ENCODE assay signal across 9 mouse cellular contexts in the genomic region with DNA sequence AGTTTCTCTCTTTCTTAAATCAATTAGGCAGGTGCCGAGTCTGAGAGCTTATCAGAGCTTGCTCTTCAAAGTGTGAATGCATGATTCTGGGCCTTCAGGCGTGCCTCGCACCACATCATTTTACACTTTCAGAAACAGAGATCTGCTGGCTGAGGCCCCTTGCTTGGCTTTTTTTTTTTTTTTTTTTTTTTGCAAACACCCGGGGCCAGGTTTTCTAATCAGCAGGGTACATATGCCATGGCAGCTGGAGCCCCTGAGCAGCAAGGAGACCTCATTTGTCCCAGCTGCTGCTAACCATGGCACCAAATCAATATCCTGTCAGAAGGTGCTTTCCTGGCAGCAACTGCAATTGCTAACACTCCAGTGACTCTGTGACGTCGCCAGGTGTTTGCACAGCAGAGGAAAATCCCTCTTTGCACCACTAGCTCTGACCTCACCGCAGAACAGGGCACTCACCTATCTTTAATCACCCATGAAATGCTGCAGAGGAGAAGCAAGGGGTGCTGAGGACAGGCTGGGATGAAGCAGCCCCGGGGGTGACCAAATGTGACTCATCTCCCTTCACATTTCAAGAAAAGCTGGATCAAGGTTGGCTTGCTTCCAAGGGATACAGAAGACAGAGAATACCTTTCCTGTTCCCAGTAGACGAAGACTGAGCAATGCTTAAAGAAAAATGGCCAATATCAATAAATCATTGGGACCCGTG.
DNase-seq lines count a peak whose midpoint lies in the region; ATAC-seq and TF ChIP-seq lines count a peak whose summit lies in the region.
"Had no signal": no experiment of that assay in that cellular context is flagged by ENCODE, and none has a peak within 500 bp of the region (broad histone marks: within the 10 kb centered on the region; RNA-seq: fewer than 3 reads in every experiment).

No protein-coding gene starts in this region.

- no peak overlapping the region for H3K4me3 ChIP-seq in limb, embryonic 14.5 days (replicated peaks; ENCODE audit: low read length)
- no peak overlapping the region for H3K4me3 ChIP-seq in thymus, adult 2 months (ENCODE audit: control insufficient read depth, insufficient read depth, low read length)
- H3K4me3 ChIP-seq: limb, embryonic 12.5 days had no signal

- no peaks in the 10 kb centered on the region for H3K36me3 ChIP-seq in limb, embryonic 14.5 days (ENCODE audit: control insufficient read depth, insufficient read depth, low read length)
- no peaks in the 10 kb centered on the region for H3K36me3 ChIP-seq in thymus, adult 2 months (ENCODE audit: control insufficient read depth, insufficient read depth, low read length)
- H3K36me3 ChIP-seq: limb, embryonic 12.5 days had no signal

- H3K9me3 ChIP-seq in limb, embryonic 14.5 days (ENCODE audit: control insufficient read depth, low read length), result no peaks in the 10 kb centered on the region
- H3K9me3 ChIP-seq: limb, embryonic 12.5 days had no signal

- H3K27ac ChIP-seq in limb, embryonic 14.5 days (replicated peaks; ENCODE audit: low read depth, low read length), result no peak overlapping the region
- no peak overlapping the region for H3K27ac ChIP-seq in thymus, adult 2 months (ENCODE audit: control insufficient read depth, insufficient read depth, low read length)
- H3K27ac ChIP-seq: limb, embryonic 12.5 days had no signal

- TF ChIP-seq POLR2A in limb, embryonic 14.5 days (IDR thresholded peaks at IDR 0.05; ENCODE audit: borderline replicate concordance, extremely low read depth, insufficient read depth, insufficient read length), result no peak
- TF ChIP-seq POLR2A in thymus, adult 2 months (IDR thresholded peaks at IDR 0.05; ENCODE audit: control insufficient read depth, extremely low read depth, insufficient read depth, low read length, poor library complexity), result no peak

- H3K4me1 ChIP-seq in limb, embryonic 14.5 days (ENCODE audit: control insufficient read depth, insufficient read depth, low read length), result no peaks in the 10 kb centered on the region
- H3K4me1 ChIP-seq in thymus, adult 2 months (replicated peaks; ENCODE audit: control insufficient read depth, insufficient read depth, low read length), result no peaks in the 10 kb centered on the region
- H3K4me1 ChIP-seq: limb, embryonic 12.5 days had no signal

- H3K4me2 ChIP-seq in limb, embryonic 14.5 days (replicated peaks; ENCODE audit: low read depth, low read length, severe bottlenecking), result no peak overlapping the region
- H3K4me2 ChIP-seq: limb, embryonic 12.5 days had no signal

- peak; percentile 15 for DNase-seq in adrenal gland, adult 2 months
- DNase-seq in adrenal gland, postnatal 4 days (ENCODE audit: low spot score in 2 of 2), result no peak
- peak; percentile 76 for DNase-seq in left cerebral cortex, postnatal 4 days
- DNase-seq in left cerebral cortex, adult 8-10 months (ENCODE audit: low spot score in 2 of 2), result no peak
- peak; percentile 50 for DNase-seq in cerebellum, adult 9-11 months
- peak; percentile 31 for DNase-seq in limb, embryonic 14.5 days (ENCODE audit: low spot score)
- no peak for DNase-seq in ovary, adult 18-20 months (ENCODE audit: low spot score)
- DNase-seq in thymus, adult 2 months, result no peak

- ATAC-seq in limb, embryonic 14.5 days (ENCODE audit: low FRiP score, low read depth), result peak; percentile 44; the same call in 1 of the 2 replicates

- intact Hi-C loops in left cerebral cortex, postnatal 4 days (cut with DNase I), result no loop called here

- 52% methylated on average over 10 of the region's 10 CpGs for WGBS in limb, embryonic 14.5 days
- WGBS in thymus, adult 2 months, result 45% methylated on average over 10 of the region's 10 CpGs

- H3K27me3 ChIP-seq in limb, embryonic 14.5 days (ENCODE audit: control insufficient read depth, insufficient read depth, low read length), result no peaks in the 10 kb centered on the region
- no peaks in the 10 kb centered on the region for H3K27me3 ChIP-seq in thymus, adult 2 months (ENCODE audit: control insufficient read depth, insufficient read depth, low read length)
- H3K27me3 ChIP-seq: limb, embryonic 12.5 days had no signal

- no peak for TF ChIP-seq CTCF in thymus, adult 2 months (IDR thresholded peaks at IDR 0.05; ENCODE audit: borderline replicate concordance, control insufficient read depth, extremely low read depth, insufficient read depth, low read length, poor library complexity)

- no peak overlapping the region for H3K9ac ChIP-seq in limb, embryonic 14.5 days (ENCODE audit: low read depth, low read length, severe bottlenecking)
- H3K9ac ChIP-seq: limb, embryonic 12.5 days had no signal

Comparison
In these comparisons a context has a peak if more than half of its experiments do, and no peak if none do; other contexts are left out.
1. DNase-seq: peak in adrenal gland, adult 2 months (single experiment), left cerebral cortex, postnatal 4 days (single experiment), cerebellum, adult 9-11 months (single experiment) and limb, embryonic 14.5 days (single experiment); none in adrenal gland, postnatal 4 days (0 of 2), left cerebral cortex, adult 8-10 months (0 of 2), ovary, adult 18-20 months (single experiment) and thymus, adult 2 months (single experiment).